Mouse (Mus musculus) stomach, postnatal 0 days (tissue): ENCODE results near the gene Elf1. TPM values are rescaled to one million over a fixed set of nuclear protein-coding genes. Genes with fewer than 3 reads are reported as not detected.

Experiments used
- ATAC-seq: fragments of 200-750 bp; cut with Nextera tagmentation; 2 replicates; pipeline ENCODE4 v1.8.0; 2017; ENCODE audit not compliant: low FRiP score, low TSS enrichment
- DNase-seq: peaks from one replicate; pipeline ENCODE4 v3.0.0-alpha.2; 2016; ENCODE audit warnings: low spot score
- H3K27ac ChIP-seq: fragments of 300-500 bp; sonication (generic); replicated peaks from 2 replicates; pipeline ENCODE4 v1.5.1; 2014; ENCODE audit warnings: mild to moderate bottlenecking, control low read depth
- H3K27me3 ChIP-seq: fragments of 300-500 bp; sonication (generic); 2 replicates; pipeline ENCODE4 v1.6.1; 2014; ENCODE audit warnings: low read length; ENCODE audit not compliant: control insufficient read depth, insufficient read depth
- H3K36me3 ChIP-seq: fragments of 300-500 bp; sonication (generic); 2 replicates; pipeline ENCODE4 v1.6.1; 2014; ENCODE audit warnings: low read length, mixed read lengths; ENCODE audit not compliant: control insufficient read depth, insufficient read depth
- H3K4me1 ChIP-seq: fragments of 300-500 bp; sonication (generic); replicated peaks from 2 replicates; pipeline ENCODE4 v1.6.1; 2014; ENCODE audit warnings: antibody characterized with exemption; ENCODE audit not compliant: control insufficient read depth, insufficient read depth
- H3K4me2 ChIP-seq: fragments of 300-500 bp; sonication (generic); replicated peaks from 2 replicates; pipeline ENCODE4 v1.6.1; 2014; ENCODE audit warnings: low read depth, mild to moderate bottlenecking, control low read depth, moderate library complexity
- H3K4me3 ChIP-seq: fragments of 300-500 bp; sonication (generic); 2 replicates; pipeline ENCODE4 v1.5.1; 2014; ENCODE audit warnings: low read depth, low read length, control low read depth
- H3K9ac ChIP-seq: fragments of 300-500 bp; sonication (generic); 2 replicates; pipeline ENCODE4 v1.6.1; 2014; ENCODE audit warnings: mild to moderate bottlenecking, low read length, control low read depth, mixed read lengths
- H3K9me3 ChIP-seq: fragments of 300-500 bp; sonication (generic); 2 replicates; pipeline ENCODE4 v1.6.1; 2016; ENCODE audit warnings: low read length; ENCODE audit not compliant: control insufficient read depth
- CTCF ChIP-seq: IDR thresholded peaks from 2 replicates; pipeline ENCODE4 v1.5.1; 2016; ENCODE audit warnings: antibody characterized with exemption, low read depth, mild to moderate bottlenecking, moderate library complexity
- EP300 ChIP-seq: optimal IDR thresholded peaks from 2 replicates; pipeline ENCODE3; 2016; ENCODE audit warnings: antibody characterized with exemption
- WGBS: fragments of 180-500 bp; shearing (Covaris S2); extraction: QIAGEN DNeasy Blood & Tissue Kit; methylation state at CpG from one replicate; pipeline ENCODE4 v1.1.7; 2014; 5-methylcytosine and 5-hydroxymethylcytosine counted together
- polyA plus RNA-seq: library from polyadenylated mRNA; unstranded; fragments of >200 nt; fragmentation: Nextera tagmentation; extraction: Ambion mirVana; gene quantifications from 2 replicates; pipeline ENCODE4 v1.2.1, GENCODE M21; 2015

Elf1 gene
- polyA plus RNA-seq, 1 experiment from 2014 or later: 19.3 TPM

DNA sequence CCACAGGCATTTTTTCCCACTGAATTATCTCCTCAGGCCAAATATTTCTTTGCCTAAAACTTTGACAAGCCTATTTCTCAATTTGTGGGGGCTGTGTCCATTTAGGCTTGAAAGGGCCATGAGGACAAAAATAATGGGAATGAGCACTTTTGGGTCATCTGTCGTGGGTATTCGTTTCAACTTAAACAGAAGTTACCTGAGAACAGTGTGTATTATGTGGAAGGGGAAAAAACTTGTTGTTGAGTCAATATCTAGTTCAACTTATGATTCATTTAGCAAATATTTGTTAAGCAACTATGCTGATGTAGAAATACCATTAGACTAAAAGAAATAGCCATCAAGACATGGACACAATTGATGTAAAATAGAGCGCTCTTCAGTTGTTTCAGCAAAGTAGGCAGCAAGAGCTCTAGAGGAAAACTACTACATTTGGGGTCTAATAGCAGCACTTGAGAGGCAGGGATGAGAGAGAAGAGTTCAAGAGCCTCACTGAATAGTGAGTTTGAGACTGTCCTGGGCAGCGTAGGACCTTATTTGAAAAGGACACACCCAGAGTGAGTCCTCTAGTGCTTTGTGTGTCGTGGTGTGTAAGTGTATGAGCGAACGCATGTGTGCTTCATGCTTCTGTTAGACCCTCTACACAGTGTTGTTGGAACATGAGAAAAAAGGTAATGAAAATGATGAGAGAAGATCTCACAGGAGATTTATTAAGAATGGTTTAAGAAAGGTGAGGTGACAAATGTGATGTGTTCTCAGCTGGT is 23.4 kb downstream of the Elf1 start:
- Histone ChIP-seq H3K27ac (peak overlapping the region; percentile 83), H3K9ac (peak overlapping the region; percentile 38; the same call in 1 of the 2 replicates), H3K36me3 (no peaks in the 10 kb centered on the region), H3K27me3 (no peaks in the 10 kb centered on the region), H3K4me1 (peaks cover 9% of the 10 kb centered on the region; the same call in 1 of the 2 replicates), H3K4me3 (no peak overlapping the region), H3K9me3 (no peaks in the 10 kb centered on the region), H3K4me2 (no peak overlapping the region; the same call in 1 of the 2 replicates)
- DNase-seq (no peak), ATAC-seq (peak; percentile 64)
- TF ChIP-seq EP300: no peak
- TF ChIP-seq CTCF: no peak
- 62% methylated on average over 7 of the region's 7 CpGs for WGBS

DNA sequence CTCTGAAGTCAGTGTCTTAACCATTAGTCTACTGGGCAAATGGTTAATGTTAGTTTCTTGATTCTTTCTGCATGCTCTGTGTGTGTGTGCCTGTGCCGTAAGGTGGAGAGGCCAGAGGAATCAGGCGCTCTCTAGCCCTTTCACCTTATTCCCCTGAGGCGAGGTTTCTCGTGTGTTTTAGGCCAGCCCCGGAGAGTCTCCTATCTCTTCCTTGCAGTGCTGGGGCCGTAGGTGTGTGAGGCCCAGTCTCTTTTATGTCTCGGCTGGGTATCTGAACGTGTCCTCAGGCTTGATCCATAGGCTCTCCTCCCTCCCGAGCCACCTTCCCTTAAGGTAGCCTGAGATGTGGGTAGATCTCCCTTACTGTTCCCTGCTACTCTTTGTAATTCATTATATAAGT is 25.2 kb downstream of the Elf1 start:
- H3K4me1 ChIP-seq: peaks cover 9% of the 10 kb centered on the region; the same call in 1 of the 2 replicates
- no peaks in the 10 kb centered on the region for H3K27me3 ChIP-seq
- H3K9me3 ChIP-seq: no peaks in the 10 kb centered on the region
- no peak for ATAC-seq
- 67% methylated on average over 9 of the region's 9 CpGs for WGBS
- H3K9ac ChIP-seq: no peak overlapping the region
- TF ChIP-seq EP300 (no peak), CTCF (no peak)
- H3K4me2 ChIP-seq: no peak overlapping the region
- no peaks in the 10 kb centered on the region for H3K36me3 ChIP-seq
- DNase-seq: no peak
- no peak overlapping the region for H3K4me3 ChIP-seq
- H3K27ac ChIP-seq: 0 out of 2 replicates have a peak overlapping the region, but pooled peaks have one; percentile 13

DNA sequence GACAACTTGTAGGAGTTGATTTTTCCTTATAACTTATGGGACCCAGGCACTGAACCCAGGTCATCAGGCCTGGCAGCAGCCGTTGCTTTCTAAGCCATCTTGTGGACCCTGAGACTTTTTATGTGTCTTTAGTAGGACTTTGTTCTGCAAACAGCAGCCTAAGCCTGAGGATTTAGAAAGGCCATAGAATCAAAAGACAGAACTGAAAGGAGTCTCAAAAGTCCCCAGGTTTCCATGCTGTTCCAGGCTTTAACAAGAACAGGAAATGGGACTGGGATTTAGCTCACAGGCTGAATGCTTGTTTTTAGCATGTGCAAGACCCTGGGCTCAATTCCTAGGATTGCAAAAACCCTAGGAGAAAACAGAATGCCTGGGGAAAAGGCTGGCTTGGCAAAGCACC is 26.9 kb downstream of the Elf1 start:
- Histone ChIP-seq H3K36me3 (no peaks in the 10 kb centered on the region), H3K9me3 (no peaks in the 10 kb centered on the region), H3K27ac (peak overlapping the region; percentile 59), H3K4me2 (no peak overlapping the region), H3K27me3 (no peaks in the 10 kb centered on the region), H3K4me3 (no peak overlapping the region), H3K4me1 (peaks cover 9% of the 10 kb centered on the region; the same call in 1 of the 2 replicates), H3K9ac (no peak overlapping the region)
- DNase-seq (no peak), ATAC-seq (no peak)
- 54% methylated on average over 1 of the region's 1 CpGs for WGBS
- TF ChIP-seq CTCF: no peak
- TF ChIP-seq EP300: no peak

DNA sequence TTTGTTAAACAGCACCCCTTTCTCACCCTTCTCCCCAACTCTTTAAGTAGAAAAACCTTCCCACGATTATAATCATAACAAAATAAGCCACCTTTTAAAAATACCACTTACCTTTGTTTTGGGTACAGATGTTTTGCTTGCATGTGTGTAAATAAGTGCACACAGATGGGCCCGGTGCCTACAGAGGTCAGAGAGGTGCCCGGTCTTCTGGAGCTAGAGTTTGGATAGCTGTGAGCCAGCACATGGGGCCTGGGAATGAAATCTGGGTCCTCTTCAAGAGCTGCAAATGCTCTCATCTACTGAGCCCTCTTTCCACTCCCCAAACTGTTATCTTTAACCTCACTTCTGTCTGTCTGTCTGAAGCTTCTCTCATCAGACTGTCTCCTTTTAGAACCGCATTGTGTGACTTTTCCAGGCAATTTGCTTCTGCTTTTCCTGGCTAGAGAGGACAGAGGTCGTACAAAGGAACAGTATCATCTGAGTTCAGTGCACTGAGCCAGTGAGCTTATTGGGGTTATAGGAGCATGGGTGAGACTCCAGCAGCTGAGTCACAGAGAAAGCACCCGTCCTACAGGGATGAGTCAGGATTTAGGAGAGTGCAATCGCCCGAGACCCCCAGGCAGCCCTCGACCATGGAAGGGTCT is 27.8 kb downstream of the Elf1 start:
- H3K9me3 ChIP-seq: no peaks in the 10 kb centered on the region
- no peak for TF ChIP-seq EP300
- no peak for TF ChIP-seq CTCF
- H3K9ac ChIP-seq: no peak overlapping the region
- no peak overlapping the region for H3K4me2 ChIP-seq
- H3K36me3 ChIP-seq: no peaks in the 10 kb centered on the region
- peaks cover 6% of the 10 kb centered on the region; the same call in 1 of the 2 replicates for H3K4me1 ChIP-seq
- 64% methylated on average over 9 of the region's 9 CpGs for WGBS
- H3K27ac ChIP-seq: peak overlapping the region; percentile 59
- no peaks in the 10 kb centered on the region for H3K27me3 ChIP-seq
- DNase-seq: no peak
- no peak for ATAC-seq
- H3K4me3 ChIP-seq: no peak overlapping the region

DNA sequence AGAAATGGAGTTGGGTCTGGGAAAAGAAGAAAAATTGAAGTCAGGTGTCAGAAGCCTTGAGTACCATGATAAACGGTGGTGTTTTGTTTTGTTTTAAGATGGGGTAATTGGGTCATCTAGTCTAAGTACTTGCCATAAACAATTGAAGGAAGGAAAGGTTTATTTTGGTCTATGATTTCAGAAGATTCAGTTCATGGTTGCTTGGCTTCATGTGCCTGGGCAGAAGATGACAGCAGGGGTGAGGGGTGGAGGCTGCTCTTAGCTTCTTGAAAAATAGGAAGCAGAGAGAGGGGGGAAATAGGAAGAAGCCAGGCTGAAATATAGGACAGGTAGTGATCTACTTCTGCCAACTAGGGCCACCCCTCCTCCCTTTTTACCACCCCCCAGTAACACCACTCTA is 30.5 kb downstream of the Elf1 start:
- DNase-seq (no peak), ATAC-seq (no peak)
- peaks cover 3% of the 10 kb centered on the region; the same call in 1 of the 2 replicates for H3K4me1 ChIP-seq
- H3K9me3 ChIP-seq: no peaks in the 10 kb centered on the region
- no peaks in the 10 kb centered on the region for H3K36me3 ChIP-seq
- H3K4me2 ChIP-seq: no peak overlapping the region
- no peak overlapping the region for H3K4me3 ChIP-seq
- 46% methylated on average over 1 of the region's 1 CpGs for WGBS
- H3K27me3 ChIP-seq: no peaks in the 10 kb centered on the region
- H3K9ac ChIP-seq: no peak overlapping the region
- H3K27ac ChIP-seq: no peak overlapping the region
- TF ChIP-seq EP300 (no peak), CTCF (no peak)

DNA sequence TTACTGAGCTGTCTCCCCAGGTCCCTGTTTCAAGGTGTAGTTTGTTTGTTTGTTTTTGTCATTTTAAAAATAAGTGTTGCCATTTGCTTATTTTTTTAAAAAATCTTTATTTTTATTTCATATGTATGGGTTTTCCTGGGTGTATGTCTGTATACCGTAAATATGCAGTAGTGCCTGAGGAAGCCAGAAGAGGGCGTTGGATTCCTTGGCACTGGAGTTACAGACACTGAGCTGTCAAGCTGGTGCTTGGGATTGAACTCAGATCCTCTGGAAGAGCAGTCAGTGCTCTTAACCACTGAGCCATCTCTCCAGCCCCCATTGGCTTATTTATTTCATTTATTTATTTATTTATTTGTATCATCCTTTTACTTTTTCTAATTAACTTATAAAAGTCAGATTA is 33.0 kb downstream of the Elf1 start:
- Histone ChIP-seq H3K27ac (no peak overlapping the region), H3K36me3 (no peaks in the 10 kb centered on the region), H3K4me2 (no peak overlapping the region), H3K9me3 (no peaks in the 10 kb centered on the region), H3K4me3 (no peak overlapping the region), H3K9ac (no peak overlapping the region), H3K27me3 (no peaks in the 10 kb centered on the region), H3K4me1 (0 out of 2 replicates have a peak, but pooled peaks cover 2% of the 10 kb centered on the region)
- no peak for TF ChIP-seq EP300
- peak; percentile 47 for TF ChIP-seq CTCF
- DNase-seq: no peak
- ATAC-seq: no peak
- 83% methylated on average over 2 of the region's 2 CpGs for WGBS
